Mouse (Mus musculus) thymus, postnatal 4 days (tissue): ENCODE results near the gene Napb.
"Not testable (repeated sequence)": the region's sequence is repeated elsewhere in the genome, so short reads cannot be mapped to it uniquely, and the experiment has no call there.

Experiments used
- DNase-seq: peaks from one replicate; pipeline ENCODE4 v3.0.0; 2021

Napb gene

DNA sequence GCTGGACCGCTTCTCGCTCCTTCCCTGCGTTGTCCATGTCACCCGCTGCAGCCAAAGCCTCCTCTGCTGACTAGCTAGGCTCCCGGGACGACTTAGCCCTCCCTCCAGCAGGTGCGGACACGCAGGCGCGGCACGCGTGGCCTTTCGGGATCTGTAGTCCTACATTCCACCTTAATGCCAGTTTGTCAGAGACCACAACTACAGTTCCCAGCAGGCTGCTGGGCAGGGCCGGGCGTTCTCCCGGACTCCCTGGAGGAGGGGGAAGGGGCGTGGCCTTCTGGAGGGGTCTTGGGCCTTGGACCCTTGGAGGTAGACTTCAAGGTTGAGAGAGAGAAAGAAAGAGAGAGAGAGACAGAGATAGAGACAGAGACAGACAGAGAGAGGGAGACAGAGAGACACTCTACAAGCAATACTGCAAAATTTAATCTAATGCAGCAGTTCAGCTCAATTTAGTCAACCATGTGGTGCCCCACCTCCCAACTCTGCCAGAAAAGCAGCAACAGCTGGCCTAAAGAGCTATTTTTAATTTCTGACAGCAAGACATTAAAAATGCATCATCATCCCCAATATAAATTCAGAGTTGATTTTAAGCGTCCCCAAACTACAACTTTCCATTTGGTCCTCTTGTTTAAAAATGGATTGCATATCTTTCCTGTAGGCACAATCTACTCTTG is at the start of gene Napb:
Napb (minus strand) TSS at position 141 of the 674 bp plus-strand sequence.
- DNase-seq: peak; percentile 83

DNA sequence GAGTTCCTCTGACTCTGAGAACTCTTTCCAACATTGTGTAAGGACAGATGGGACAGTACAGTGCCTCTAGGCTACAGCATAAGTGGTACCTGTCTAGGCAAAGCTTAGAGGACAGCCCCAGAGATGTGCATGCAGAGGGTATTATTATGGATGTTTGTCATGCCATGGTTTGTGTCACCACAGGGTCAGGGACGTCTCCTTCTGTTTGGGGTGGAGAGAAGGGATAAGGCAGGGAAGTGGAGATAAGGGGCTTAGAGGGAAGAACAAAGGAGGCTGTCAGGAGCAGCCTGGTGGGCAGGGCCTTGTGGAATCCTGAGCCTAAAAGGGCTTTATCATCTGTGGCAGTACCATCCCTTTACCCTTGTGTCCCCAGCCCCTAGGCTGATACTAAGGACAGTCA is 49.4 kb upstream of the Napb start, which contains the start of gene 8030411F24Rik:
8030411F24Rik (plus strand) TSS at position 301 of the 400 bp plus-strand sequence.
- DNase-seq: no peak

DNA sequence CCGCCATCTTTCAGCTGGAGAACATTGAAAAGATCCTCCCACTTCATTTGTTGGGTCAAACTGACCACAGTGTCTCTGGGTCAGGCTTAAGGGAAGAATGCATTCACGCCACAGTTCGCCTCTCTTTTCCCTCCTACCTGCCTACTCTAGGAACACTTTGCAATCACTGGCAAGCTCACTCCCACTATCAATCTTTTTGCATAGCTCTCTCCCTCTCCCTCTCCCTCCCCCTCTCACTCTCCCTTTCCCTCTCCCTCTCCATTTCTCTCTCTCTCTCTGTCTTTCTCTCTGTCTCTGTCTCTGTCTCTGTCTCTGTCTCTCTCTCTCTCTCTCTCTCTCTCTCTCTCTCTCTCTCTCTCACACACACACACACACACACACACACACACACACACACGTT is 39.1 kb upstream of the Napb start, which contains the start of gene Cst11:
Cst11 (minus strand) TSS at position 101 of the 400 bp plus-strand sequence.
- DNase-seq: not testable (repeated sequence)

DNA sequence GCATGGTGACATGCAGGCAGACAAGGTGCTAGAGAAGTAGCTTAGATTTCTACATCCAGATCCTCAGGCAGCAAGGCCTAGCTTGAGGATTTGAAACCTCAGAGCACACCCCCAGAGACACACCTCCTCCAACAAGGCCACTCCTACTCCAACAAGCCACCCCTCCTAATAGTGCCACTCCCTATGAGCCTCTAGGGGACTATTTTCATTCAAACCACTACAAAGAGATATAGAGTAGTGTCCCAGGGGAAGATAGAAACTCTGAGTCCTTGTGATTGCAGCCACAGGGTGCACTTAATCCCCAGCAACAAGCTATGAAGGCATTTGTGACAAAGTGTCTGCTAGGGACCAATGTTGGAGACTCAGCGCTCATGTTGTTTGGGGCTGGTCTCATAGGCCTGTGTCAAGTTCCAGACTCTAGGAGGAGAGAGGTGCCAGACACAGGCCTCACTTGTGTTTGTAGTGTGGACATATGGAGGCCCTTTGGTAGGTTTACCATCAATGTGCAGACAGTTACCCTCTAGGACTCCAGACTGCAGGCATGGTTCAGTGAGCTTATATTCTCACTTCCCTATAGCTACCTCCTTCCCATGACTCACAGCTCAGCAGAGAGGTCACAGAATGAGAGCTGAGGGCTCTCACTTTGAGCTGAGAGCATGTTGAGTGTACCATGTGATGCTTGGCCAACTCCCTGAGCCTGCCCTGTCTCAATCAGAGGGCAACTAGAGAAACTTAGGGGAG is 31.6 kb upstream of the Napb start:
- DNase-seq: no peak

DNA sequence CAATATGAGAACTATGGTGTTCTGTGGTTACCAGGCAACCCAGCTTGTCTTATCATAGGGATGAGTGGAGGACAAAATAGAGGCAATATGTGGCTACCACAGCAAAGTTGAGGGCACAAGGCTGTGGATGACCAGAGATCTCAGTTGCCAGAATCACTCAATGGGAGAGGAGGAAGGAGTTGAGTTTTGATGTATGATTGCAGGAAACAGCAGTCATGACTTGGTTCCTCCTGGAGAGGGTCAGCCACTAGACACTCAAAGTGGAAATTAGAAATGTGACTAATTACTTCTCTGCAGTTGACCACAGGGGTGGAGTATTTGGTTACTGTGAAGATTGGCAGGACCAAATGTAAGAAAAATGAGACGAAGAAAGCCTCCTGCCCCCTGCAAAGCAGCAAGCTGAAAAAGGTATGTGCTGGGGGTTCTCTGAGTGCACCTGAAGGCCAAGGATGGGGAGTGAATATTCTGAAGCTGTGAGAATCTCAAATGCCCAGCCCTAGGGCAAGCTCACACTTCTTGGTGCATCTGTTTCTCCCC is 22.1 kb upstream of the Napb start:
- DNase-seq: no peak

DNA sequence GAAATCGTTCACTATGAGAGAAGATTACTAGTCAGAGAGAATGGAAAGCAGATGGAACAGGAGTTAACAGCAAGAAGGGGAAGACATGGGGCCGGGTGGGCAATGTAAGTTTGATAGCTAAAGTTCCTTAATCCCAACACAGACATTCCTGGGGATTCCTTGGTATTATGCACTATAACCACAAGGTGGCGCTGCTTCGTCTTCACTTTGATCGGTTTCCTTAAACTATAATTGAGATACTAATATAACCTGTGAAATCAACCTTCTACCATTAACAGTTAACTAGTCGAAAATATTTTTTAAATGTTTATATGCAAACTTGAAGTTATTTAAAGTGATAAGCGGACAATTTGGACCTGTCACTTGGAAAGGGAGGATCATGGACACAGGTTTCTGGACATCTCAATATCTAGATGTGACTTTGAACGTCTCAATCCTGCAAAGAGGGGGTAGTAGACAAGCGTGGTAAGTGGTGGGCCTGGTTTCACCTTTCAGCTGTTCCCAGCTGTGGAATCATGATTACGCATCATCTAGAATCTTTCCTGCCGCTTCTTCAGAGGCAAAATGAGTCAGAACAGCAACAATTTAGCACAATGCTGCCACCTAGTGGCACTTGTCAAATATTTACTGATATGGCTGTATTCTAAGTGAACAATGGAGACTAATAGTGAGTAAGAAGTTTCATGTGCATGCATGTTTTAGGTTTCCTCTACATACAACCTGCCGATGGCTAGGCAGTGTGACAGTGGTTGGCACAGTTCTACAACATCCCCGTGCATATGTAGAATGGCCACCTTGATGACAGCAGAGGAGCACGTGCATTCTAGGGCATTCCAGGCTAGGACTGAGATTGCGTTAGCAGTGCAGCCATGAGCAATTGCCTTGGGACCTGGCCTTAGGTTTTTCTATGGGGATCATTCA is 19.9 kb upstream of the Napb start:
- peak; percentile 74 for DNase-seq

DNA sequence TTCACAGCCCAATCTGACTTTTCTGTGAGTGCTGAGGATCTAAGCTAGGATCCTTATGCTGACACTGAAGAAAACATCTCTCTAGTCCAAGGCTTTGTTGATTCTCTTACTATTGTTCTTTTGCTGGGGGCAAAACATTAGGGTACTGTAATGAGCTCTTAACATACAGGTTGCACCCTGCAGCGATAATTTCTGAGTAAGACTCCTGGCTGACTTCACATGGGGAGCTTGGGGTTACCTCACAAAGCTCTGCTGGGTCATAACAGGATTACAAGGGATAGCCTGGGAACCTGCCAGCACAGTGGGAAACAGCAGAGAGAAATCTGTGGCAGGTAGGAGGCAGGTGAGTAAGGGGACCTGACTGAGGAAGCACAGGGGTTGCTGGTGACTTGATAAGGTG is 17.8 kb upstream of the Napb start, which contains the start of gene Cstl1:
Cstl1 (plus strand) TSS at position 301 of the 400 bp plus-strand sequence.
- no peak for DNase-seq

DNA sequence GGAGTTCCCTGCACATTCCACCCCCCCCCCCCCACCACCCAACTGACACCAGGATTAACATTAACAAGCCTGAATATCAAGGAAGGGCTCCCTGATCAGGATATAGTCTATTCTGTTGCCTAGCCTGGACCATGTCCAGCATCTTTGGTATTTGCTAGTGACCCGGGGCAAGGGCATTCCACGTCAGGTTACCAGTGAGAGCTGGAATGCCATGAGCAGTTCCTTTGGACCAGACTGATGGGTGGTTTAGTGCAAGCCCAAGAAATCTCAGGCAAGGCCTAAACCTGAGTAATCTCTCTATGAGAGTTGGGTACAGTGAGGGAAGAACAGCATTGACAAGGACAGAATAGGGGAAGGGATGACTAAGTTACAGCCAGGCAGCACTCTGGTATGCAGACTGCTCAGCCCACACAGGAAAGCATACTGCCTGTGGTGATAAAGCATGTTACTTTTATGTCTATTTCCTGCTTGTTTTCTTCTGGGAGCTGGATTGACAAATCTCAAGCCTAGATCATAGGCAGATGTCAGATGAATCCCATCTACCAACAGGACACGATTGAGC is 11.7 kb upstream of the Napb start:
- no peak for DNase-seq

DNA sequence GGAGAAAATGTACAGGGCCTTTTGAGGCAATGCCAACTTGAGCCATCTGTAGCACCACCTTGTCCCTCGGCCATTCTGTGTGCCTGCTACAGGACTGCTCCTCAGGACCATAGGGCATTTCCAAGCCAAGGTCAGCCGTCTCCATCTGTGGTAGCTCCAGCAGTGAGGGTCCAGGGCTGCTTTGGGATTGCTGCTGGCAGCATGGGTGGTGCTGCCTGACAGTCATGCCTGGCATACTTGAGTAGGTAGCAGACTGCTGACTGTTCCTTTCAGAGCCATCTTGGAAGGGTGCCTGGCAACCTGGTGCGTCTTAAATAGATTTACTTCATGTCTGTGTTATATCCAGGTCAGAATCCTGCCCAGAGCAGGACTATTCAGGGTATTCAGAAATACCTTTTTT is 10.7 kb upstream of the Napb start:
- DNase-seq: no peak

DNA sequence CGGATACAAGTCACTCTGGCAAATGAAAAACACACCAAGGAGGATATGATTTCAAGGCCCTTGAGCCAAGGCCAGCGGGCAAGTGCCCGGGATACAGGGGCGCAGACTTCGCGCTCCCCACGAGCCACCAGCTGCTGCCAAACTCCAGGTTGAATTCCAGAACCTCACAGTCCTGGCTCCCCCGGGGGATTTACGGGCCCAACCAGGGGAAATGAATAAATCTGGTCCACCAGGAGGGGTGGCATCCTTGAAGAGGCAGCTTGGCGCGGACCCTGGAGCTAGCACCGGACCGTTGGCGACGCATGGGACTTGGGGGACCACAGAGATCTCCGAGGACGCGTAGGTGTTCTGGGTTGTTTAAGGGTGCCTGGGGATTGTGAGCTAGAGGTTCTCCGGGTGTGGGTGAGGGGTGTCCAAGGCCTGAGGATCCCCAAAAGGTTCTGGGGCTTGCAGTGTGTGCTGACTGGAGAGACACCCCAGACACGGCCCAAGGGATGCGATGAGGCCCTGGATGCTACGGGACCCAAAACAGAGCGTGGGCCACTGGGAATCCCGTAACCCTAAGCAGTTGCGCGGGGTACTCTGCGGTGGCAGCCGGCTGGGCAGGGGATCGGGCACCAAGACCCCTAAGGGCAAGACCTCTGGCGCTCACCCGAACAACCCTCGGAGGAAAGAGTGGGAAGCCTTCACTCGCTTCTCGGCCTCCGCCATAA is 497 bp downstream of the Napb start:
- DNase-seq: no peak

DNA sequence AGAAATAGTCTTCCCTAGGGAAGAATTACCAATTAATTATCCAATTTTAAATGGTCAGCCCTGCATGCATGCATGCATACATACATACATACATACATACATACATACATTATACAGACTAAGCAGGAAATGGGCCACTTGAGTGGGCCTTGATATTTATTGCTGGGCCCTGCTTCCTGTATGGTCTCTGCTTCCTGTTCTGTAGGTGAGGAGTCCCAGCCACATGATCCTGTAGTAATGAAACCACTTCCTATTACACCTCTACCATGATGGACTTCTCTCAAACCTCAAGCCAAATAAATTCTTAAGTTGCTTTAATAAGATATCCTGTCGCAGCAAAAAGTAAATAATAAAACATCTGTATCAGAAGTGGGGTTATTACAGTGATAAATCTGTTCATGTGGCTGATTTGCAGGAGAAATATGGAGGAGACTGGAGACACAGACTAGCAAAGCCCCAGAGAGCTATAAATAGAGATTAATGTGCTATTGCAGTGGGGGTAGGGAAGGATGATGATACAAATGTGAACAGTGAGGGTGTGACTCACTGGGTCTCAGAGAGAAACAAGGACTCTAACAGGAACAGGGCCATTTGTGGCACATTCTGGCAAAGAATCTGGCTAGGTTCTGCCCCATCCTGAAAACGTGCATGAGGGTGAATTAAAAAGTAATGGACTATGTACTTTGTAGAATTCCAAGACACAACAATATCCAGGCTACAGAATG is 12.8 kb downstream of the Napb start:
- DNase-seq: no peak

DNA sequence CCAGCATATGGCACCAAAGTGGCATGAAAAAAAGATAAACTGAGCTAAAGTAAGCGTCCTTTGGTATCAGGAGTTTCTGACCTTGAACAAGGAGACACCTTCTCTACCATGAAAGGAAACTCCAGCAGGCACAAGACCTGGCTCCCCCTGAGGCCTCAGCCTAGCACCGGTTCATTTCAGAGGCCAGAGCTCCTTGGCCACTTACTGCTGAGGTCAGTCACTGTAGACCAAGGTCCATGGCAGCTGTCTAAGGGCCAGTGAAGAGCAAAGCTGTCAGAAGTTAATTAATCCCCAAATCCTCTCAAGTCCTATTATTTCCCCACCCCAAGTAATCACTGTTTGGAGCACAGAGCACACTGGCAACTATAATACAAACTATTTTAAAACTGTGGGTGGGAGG is 15.2 kb downstream of the Napb start:
- no peak for DNase-seq

DNA sequence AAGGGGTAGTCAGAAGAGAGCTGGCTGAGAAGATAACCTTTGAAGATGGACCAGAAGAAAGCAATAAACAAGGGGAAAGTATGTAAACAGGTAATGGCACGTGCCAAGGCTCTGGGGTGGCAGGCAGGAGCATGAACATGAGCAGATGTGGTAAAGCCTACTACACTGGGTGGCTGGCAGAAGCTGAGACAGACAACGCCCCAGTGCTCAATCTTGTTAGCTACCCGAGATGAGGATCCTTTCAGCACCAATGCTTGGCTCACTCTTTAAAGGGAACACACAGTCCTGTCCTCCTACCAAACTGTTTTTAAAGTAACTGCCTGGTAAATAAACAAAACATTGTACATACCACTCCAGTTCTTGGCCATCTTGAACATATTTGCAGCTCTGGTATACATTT is 19.9 kb downstream of the Napb start:
- DNase-seq: no peak

DNA sequence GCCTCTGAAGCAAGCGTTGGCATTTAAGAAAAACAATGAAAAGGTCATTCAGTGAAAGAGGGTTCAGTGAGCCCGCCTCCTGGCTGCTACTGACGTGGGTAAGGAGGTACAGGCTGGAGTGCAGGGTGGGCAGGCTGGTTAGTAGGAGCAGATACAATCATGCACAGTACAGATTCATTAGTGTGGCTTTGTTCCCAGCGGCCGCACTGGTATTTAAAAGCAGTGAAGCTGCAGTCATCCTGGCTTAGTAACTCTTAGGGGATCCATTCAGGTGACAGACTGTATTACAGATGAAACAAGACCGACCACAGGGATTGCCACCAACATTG is 25.1 kb downstream of the Napb start:
- DNase-seq: no peak

DNA sequence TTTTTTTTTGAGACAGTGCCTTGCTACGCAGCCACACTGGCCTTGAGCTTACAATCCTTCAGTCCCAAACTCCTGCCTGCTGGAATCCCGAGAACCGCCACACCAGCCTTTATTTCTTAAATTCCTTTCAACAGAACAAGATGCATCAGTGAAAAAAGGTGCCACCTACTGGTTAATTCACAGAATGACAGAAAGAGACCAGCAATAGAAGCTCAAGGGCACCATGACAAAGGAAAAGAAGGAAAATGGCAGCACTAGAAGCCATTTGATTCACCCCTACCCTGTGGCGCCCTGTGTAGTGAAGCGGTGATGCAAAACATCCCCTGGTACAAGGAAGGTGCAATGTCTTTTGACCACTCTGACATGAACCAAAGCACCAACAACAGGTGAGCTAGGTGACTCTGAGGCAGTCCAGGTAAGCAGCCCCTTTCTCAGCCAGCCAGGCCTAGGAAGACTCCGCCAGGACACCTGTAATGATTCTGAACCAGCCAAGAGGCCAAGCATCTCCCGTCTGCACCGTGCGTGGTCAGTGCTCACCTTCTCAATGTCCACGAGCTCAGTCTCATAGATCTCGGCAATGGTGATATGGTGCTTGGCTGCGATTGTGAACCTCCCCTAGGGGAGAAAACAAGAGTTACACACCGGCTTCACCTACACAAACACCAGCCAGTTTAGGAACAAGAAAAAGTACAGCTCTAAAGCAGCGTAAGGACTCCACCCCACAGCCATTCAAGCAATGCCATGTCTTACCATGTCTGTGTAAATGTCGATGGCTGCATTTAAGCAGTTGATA is 25.7 kb downstream of the Napb start:
- no peak for DNase-seq

DNA sequence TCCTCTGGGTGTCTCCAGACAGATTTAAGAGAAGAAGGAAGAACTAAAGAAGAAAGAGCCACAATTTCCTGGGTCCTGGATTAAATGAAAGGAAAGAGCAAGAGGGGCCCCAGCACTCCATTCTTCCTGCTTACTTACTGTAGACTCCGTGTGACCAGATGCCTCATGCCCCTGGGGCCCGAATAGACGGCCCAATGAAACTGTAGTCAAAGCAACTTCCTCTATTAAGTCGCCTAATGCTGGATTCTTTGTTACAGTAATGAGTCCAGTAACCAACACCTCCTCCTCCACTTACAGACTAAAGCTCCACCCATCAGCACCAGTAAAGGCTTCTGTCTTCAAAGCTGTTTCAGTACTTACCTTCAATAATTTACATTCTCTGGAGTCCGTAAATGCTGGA is 33.7 kb downstream of the Napb start:
- no peak for DNase-seq

DNA sequence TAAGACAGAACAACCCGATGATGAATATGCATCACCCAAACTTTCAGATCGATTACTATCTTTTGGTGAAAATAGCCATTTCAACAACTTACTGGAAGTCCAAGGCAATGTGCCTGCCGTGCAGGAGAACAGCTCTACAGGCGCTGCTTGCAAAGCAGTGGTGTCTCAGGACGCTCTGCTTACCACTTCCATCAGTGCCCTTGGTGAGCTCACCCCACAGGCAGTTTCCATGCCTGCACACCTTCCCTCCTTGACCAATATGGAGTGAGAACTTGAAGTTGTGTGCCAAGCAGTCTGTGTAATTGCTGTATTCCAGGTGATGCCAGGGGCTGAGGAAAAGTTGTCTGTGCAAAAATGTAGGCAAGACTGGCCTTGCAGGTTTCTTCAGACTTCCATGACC is 41.5 kb downstream of the Napb start:
- no peak for DNase-seq

DNA sequence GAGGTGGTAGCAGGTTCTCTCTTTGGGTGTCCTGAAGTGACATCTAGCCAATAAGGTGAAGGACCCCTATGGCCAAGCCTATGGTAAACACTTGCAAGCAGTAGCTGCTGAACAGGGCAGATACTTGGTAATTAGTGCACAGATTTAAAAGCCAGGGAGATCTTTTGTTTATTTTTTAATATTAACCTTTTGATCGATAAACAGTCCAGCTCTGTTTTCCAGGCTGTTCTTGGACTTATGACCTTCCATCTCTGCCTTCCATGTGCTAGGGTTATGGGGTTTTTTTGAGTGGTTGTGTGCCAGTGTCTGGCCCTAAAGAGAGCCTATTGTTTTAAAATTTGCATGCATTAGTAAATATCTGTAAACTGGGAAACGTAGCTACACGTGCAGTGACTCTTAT is 42.0 kb downstream of the Napb start:
- DNase-seq: no peak

DNA sequence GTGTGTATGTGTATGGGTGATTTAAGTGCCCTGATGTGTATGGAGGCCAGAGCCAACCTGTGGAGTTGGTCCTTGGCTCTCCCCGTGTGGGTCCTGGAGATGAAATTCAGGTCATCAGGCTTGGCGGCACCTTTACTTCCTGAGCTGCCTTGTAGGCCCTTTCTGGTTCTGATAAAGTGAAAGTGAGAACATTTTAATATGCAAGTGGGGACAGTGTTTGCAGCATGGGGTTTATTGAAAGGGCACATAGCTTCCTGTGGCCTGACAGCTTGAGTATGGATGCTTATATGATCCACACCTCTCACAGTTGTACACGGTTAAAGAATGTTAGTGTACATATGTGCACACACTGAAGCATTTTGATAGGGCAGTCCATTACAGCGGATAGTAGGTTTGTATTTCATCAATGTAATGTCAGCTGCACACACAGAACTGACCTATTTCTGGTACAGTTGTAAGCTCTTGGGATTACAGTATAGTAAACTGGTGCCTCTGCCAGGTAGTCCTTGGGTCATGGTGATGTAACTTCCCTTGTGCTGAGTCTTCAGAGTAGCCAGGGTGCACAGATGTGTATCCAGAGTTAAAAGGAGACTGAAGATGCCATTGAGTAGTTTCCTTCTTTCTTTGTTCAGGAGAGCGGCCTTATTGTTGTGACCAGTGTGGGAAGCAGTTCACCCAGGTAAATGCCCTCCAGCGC is 42.7 kb downstream of the Napb start:
- no peak for DNase-seq

DNA sequence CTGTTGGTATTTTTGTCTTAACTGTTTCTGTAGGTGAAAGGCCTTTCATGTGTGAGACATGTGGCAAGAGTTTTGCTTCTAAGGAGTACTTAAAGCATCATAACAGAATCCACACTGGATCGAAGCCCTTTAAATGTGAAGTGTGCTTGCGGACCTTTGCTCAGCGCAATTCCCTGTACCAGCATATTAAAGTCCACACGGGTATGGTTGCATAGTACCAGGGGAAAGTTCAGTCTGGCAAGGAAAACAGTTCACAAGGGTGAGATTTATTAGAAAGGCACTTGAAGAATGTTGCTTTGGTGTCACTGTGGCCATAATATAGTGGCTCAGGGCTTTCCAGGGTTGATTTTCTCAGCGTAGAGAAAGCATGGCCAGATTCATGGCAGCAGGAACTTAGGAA is 44.3 kb downstream of the Napb start:
- no peak for DNase-seq
